Mouse (Mus musculus): Measurements from ENCODE around the gene Ltbp2. TPM values are rescaled to one million over a fixed set of nuclear protein-coding genes. Genes with fewer than 3 reads are reported as not detected.

Ltbp2 gene
- polyA plus RNA-seq, 1 experiment = 96.8 TPM

DNA sequence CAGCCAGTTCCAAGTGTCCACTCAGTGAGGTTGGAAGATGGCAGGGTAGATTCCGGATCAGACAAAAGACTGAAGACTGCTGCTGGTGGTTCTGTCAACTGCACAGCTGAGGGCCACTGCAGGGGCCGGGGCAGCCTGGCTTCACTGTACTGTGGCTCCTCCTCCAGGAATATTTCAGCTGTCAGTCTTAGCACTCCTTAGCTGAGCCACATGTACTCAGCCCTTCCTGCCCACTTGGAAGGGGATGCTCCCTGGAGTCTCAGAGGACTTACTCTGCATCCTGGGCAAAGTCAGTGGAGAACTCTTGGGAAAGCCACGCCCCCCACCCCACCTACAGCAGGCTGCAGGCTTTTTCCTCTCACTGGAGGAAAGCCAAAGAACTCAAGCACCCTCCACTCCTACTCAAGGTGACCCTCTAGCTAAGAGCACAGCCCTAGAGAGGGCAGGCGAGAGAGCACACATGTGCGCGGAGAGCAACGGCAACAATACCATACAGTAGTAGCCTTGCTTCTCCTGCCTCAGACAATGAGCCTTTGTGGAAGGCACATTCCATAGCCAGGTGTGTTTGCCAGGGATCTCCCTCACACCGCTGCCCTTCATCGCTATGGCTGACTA is 71.0 kb downstream of the Ltbp2 start:
- Histone ChIP-seq H3K4me1 (ENCODE audit: control insufficient read depth, insufficient read depth, low read length) (no peaks in the 10 kb centered on the region), H3K4me3 (replicated peaks; ENCODE audit: extremely low read depth, low read depth, low read length) (no peak overlapping the region)
- 62% methylated on average over 9 of the region's 9 CpGs for WGBS
- TF ChIP-seq CTCF (IDR thresholded peaks at IDR 0.05; ENCODE audit: insufficient read depth, low read length) = no peak
- peak; percentile 15; the same call in 1 of the 2 replicates for TF ChIP-seq POLR2A (IDR thresholded peaks at IDR 0.05; ENCODE audit: borderline replicate concordance, extremely low read depth, low read depth, low read length)
- DNase-seq = peak; percentile 81

DNA sequence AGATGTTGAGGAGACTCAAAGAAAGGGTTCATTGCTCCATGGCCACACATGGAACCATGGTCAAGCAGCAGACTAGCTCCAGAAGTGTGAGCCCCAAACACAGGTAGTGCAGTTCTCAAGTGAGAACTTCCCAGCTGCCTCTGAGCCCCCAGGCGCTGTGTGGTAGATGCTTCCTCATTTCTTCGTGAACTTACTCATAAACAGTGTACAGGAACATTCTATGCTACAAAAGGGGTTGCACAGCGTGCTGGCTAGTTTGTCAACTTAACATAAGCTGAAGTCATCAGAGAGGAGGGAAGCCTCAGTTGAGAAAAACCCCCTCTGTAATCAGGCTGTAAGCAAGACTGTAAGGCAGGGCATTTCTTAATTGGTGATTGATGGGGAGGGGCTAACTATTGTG is 73.7 kb downstream of the Ltbp2 start:
- 76% methylated on average over 3 of the region's 3 CpGs for WGBS
- no peaks in the 10 kb centered on the region for H3K4me1 ChIP-seq (ENCODE audit: control insufficient read depth, insufficient read depth, low read length)
- no peak for TF ChIP-seq POLR2A (IDR thresholded peaks at IDR 0.05; ENCODE audit: borderline replicate concordance, extremely low read depth, low read depth, low read length)
- TF ChIP-seq CTCF (IDR thresholded peaks at IDR 0.05; ENCODE audit: insufficient read depth, low read length) = no peak
- no peak overlapping the region for H3K4me3 ChIP-seq (replicated peaks; ENCODE audit: extremely low read depth, low read depth, low read length)
- no peak for DNase-seq

DNA sequence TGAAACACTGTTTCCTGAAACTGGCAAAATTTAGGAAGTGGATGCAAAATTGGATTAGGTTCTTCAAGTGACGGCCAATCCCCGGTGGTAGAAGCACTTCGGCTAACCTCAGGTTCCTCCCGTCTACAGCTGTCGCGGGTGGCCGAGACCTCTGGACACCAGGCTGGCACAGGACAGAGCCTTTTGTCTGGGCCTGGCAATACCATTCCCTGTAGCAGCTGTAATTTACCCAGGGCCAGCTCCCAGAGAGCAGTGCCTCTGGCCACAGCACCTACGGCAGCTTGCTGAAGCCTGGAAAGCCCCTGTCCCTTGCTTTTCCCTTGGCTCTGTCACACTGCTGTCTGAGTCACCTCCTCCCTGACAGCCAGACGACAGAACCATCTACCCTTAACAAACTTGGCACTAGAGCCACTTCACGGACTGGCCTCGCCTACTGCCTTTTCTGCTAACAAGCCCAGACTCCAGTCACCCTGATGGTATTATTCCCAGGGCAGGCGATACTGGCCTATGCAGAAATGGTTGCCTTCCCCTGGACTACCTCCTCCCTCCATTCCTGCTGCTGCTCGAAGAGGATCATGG is 74.7 kb downstream of the Ltbp2 start:
- Histone ChIP-seq H3K4me3 (replicated peaks; ENCODE audit: extremely low read depth, low read depth, low read length) (no peak overlapping the region), H3K4me1 (ENCODE audit: control insufficient read depth, insufficient read depth, low read length) (no peaks in the 10 kb centered on the region)
- no peak for DNase-seq
- TF ChIP-seq CTCF (IDR thresholded peaks at IDR 0.05; ENCODE audit: insufficient read depth, low read length) (no peak), POLR2A (IDR thresholded peaks at IDR 0.05; ENCODE audit: borderline replicate concordance, extremely low read depth, low read depth, low read length) (no peak)
- WGBS = 68% methylated on average over 13 of the region's 13 CpGs

DNA sequence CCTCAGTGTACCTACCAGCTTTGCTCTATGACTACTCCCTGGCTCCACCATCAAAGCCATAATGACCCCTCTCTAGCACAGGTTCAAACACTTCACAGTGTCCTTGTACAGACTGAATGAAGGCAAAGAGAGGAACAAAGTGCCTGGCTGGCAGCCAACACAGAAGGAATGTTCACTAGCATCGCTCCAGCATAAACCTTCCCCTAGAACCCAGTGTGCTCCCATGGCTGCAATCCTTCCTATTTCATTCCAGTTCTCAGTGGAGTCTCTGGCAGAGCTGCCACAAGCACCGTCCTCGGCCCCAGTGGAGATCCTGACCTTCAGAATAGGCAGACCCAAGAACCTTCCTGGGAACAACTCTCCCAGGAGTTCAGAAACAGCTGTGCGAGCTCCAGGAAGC is 75.9 kb downstream of the Ltbp2 start:
- H3K4me1 ChIP-seq (ENCODE audit: control insufficient read depth, insufficient read depth, low read length) = no peaks in the 10 kb centered on the region
- peak; percentile 56 for DNase-seq
- 37% methylated on average over 4 of the region's 4 CpGs for WGBS
- TF ChIP-seq CTCF (IDR thresholded peaks at IDR 0.05; ENCODE audit: insufficient read depth, low read length) (no peak), POLR2A (IDR thresholded peaks at IDR 0.05; ENCODE audit: borderline replicate concordance, extremely low read depth, low read depth, low read length) (no peak)
- no peak overlapping the region for H3K4me3 ChIP-seq (replicated peaks; ENCODE audit: extremely low read depth, low read depth, low read length)

DNA sequence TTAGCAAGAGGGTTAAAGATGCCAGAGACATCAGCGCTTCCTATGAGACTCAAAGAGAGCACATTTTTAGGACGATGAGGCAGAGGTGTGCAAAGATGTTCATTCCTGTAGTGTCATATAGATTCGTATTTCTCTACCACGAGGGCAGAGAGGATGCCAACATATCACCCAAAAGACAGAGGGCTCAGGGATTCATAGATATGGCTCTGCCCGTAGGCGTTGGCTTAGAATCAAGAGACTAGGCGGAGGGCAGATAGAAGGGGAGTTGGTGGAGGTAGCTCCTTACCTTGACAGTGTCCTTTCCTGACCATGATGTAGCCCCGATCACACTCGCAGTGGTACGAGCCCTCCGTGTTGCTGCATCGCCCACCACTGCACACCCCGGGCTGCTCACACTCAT is 77.2 kb downstream of the Ltbp2 start:
- no peak for DNase-seq
- Histone ChIP-seq H3K4me3 (replicated peaks; ENCODE audit: extremely low read depth, low read depth, low read length) (no peak overlapping the region), H3K4me1 (ENCODE audit: control insufficient read depth, insufficient read depth, low read length) (no peaks in the 10 kb centered on the region)
- TF ChIP-seq POLR2A (IDR thresholded peaks at IDR 0.05; ENCODE audit: borderline replicate concordance, extremely low read depth, low read depth, low read length) = no peak
- TF ChIP-seq CTCF (IDR thresholded peaks at IDR 0.05; ENCODE audit: insufficient read depth, low read length) = no peak
- WGBS = 94% methylated on average over 13 of the region's 13 CpGs

DNA sequence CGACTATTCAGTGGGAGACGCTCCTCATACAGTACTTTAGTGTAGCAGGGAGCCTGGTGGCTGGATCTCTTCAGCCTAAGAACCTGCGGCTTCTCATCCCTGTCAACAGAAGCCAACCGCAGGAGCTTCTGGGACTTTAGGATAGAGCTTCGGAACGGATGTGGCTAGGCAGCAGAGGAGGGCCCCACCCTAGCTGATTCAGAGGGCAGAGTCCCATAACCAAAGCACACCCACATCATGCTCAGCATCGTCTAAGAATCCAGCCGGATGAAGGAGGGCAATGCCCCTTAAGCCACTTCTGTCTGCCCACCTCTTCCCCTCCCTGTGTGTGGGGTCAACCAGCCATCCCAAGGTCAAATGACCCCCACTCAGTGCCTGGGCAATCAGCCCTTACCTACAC is 81.7 kb downstream of the Ltbp2 start:
- no peak for DNase-seq
- 91% methylated on average over 8 of the region's 8 CpGs for WGBS
- Histone ChIP-seq H3K4me1 (ENCODE audit: control insufficient read depth, insufficient read depth, low read length) (no peaks in the 10 kb centered on the region), H3K4me3 (replicated peaks; ENCODE audit: extremely low read depth, low read depth, low read length) (no peak overlapping the region)
- TF ChIP-seq POLR2A (IDR thresholded peaks at IDR 0.05; ENCODE audit: borderline replicate concordance, extremely low read depth, low read depth, low read length) (no peak), CTCF (IDR thresholded peaks at IDR 0.05; ENCODE audit: insufficient read depth, low read length) (no peak)

DNA sequence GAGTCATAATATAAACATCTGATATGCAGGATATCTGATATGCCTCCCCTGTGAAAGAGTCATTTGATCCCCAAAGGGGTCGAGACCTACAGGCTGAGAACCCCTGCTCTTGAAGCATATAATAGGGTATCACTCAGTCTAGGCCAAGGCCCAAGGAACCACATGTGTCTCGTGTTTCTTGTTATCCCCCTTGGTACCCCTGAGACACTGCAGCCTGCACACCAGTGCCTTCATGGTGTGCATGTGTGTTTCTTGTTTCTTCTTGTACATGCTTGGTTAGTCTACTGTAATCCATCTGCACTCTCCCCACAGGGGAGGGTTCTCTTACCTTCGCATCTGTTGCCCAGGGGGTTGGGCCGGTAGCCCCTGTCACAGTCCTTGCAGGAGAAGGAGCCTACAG is 83.7 kb downstream of the Ltbp2 start:
- WGBS = 87% methylated on average over 4 of the region's 4 CpGs
- TF ChIP-seq POLR2A (IDR thresholded peaks at IDR 0.05; ENCODE audit: borderline replicate concordance, extremely low read depth, low read depth, low read length) (no peak), CTCF (IDR thresholded peaks at IDR 0.05; ENCODE audit: insufficient read depth, low read length) (no peak)

DNA sequence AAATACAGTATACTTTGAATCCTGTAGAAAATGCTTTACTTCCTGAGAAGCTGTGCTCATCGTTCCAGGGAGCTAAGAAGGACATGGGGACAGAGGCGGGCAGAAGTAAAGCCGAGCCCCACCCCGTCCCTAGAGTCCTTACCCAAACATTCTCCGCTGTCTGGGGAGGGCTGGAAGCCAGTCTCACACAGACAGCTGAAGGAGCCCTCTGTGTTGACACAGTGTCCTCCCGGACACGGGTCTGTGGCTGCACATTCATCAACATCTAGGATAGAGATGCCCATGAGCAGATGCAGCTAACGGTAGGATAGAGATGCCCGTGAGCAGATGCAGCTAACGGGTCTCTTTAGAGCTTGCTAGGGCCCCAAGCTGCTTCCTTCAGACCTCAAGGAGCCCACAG is 85.5 kb downstream of the Ltbp2 start:
- Histone ChIP-seq H3K4me1 (ENCODE audit: control insufficient read depth, insufficient read depth, low read length) (no peaks in the 10 kb centered on the region), H3K4me3 (replicated peaks; ENCODE audit: extremely low read depth, low read depth, low read length) (no peak overlapping the region)
- WGBS = 42% methylated on average over 10 of the region's 10 CpGs
- no peak for TF ChIP-seq POLR2A (IDR thresholded peaks at IDR 0.05; ENCODE audit: borderline replicate concordance, extremely low read depth, low read depth, low read length)
- no peak for TF ChIP-seq CTCF (IDR thresholded peaks at IDR 0.05; ENCODE audit: insufficient read depth, low read length)
- no peak for DNase-seq

More for the DNA sequence above, 83.7 kb downstream of the Ltbp2 start:
- Histone ChIP-seq H3K4me1 (ENCODE audit: control insufficient read depth, insufficient read depth, low read length) (no peaks in the 10 kb centered on the region), H3K4me3 (replicated peaks; ENCODE audit: extremely low read depth, low read depth, low read length) (no peak overlapping the region)
- DNase-seq = no peak

DNA sequence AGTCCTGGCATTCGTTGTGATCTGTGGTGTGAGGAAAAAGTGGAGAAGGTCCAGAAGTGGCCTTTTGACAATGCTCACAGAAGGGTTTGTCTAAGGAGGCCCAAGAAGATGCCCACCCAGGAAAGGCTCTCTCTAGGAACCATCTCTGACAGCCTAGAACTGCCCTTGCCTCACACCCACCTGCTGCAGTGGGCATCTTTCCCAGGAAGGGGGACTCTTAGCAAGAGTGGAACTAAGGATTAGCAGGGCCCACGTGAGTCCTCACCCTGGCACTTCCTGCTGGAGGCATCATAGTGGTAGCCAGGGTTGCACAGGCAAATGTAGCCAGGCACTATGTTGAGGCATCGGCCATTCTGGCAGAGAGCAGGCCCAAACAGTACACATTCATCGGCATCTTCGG is 90.2 kb downstream of the Ltbp2 start:
- no peak for DNase-seq
- no peak overlapping the region for H3K4me3 ChIP-seq (replicated peaks; ENCODE audit: extremely low read depth, low read depth, low read length)
- TF ChIP-seq POLR2A (IDR thresholded peaks at IDR 0.05; ENCODE audit: borderline replicate concordance, extremely low read depth, low read depth, low read length) = no peak
- TF ChIP-seq CTCF (IDR thresholded peaks at IDR 0.05; ENCODE audit: insufficient read depth, low read length) = no peak
- 44% methylated on average over 5 of the region's 5 CpGs for WGBS
- H3K4me1 ChIP-seq (ENCODE audit: control insufficient read depth, insufficient read depth, low read length) = peaks cover 4% of the 10 kb centered on the region; the same call in 1 of the 2 replicates

All from lung, adult 2 months (tissue).